Mouse (Mus musculus): ENCODE results near the gene Cdkn2c. TPM values are rescaled to one million over a fixed set of nuclear protein-coding genes. Genes with fewer than 3 reads are reported as not detected.
A peak's percentile ranks its signal among the peaks of the same experiment; 100 is the strongest.

The Cdkn2c gene
- polyA plus RNA-seq, 1 experiment from 2014 or later, result 7.3 TPM

GRCm38 (mm10) chr4:109665982-109666460, 968 bp downstream of the Cdkn2c start:
- Histone ChIP-seq H3K4me2 (replicated peaks) (peak overlapping the region; percentile 90), H3K9me3 (replicated peaks) (no peaks in the 10 kb centered on the region), H3K27ac (no peak overlapping the region), H3K9ac (peak overlapping the region; percentile 72), H3K27me3 (peaks cover 46% of the 10 kb centered on the region), H3K4me1 (peaks cover 20% of the 10 kb centered on the region), H3K4me3 (peak overlapping the region; percentile 57), H3K36me3 (no peaks in the 10 kb centered on the region)
- ATAC-seq (ENCODE audit: low FRiP score), result peak; percentile 57
- under 1% methylated on average over 42 of the region's 49 CpGs for WGBS

DNA sequence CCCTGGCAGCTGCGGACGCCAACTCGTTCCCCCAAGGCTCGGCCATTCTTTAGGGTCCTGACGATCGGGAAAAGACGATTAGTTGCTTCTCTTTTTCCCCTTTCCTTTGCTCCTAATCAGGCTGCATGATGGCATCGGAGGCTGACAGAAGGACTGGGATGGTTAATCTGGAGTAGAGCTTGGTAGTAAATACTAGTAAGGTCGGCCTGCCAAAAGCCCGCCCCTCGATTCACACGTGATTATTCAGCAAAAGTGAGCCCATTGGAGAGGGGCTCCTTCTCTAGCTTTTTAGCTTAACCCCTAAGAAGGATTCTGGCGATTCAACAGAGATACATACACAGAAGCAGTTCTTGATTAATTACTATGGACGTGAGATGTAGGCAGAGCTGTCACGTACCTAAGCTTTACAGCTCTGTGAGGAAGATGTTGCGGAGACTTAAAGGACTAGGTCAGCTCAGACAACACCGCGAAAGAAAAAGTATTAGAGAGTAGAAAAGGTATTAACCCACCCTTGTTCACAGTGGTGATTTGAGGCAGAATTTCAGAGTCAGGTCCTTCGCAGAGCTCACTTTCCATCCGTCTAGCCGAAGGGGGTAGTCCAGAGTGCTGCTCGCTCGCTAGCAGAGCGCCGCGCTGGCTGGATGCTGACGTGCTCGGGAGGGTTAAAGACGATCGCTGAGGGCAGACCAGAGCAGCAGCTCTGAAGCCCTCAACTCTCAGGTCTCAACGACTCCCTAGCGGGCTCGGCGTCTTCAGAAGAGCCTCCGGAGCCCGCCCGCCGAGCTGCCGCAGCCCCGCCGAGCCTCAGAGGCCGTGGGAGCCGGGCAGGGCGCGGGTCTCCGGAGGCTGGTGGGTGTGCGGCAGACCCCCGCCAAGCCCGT, 1.6 kb downstream of the Cdkn2c start:
- Histone ChIP-seq H3K4me1 (peaks cover 20% of the 10 kb centered on the region), H3K27ac (no peak overlapping the region), H3K9me3 (replicated peaks) (no peaks in the 10 kb centered on the region), H3K9ac (peak overlapping the region; percentile 72), H3K4me3 (peak overlapping the region; percentile 57), H3K27me3 (peaks cover 50% of the 10 kb centered on the region), H3K4me2 (replicated peaks) (peak overlapping the region; percentile 90), H3K36me3 (no peaks in the 10 kb centered on the region)
- WGBS, result under 1% methylated on average over 41 of the region's 49 CpGs
- ATAC-seq (ENCODE audit: low FRiP score), result peak; percentile 57

DNA sequence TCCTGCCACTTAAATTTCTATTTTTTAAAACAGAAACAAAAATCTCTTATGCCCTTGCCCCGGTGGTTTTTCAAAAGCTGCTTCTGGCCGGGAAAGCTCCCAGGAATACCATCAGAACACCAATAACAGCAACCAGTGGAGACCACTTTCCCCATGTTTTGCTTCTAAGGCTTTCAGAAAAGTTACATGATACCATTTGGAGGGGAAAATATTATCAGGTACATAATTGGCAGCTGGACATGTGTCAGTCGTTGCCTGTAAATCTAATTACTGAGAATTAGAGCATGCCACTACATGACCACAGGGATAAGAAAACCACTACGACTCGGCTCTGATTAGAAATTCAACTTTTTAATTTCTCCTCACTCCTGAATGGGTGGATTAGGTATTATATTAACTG, 2.9 kb downstream of the Cdkn2c start:
- ATAC-seq (ENCODE audit: low FRiP score), result no peak
- H3K27me3 ChIP-seq, result peaks cover 59% of the 10 kb centered on the region
- H3K9ac ChIP-seq, result no peak overlapping the region
- peaks cover 20% of the 10 kb centered on the region for H3K4me1 ChIP-seq
- H3K27ac ChIP-seq, result no peak overlapping the region
- H3K4me3 ChIP-seq, result no peak overlapping the region
- H3K9me3 ChIP-seq (replicated peaks), result no peaks in the 10 kb centered on the region
- no peaks in the 10 kb centered on the region for H3K36me3 ChIP-seq
- 9% methylated on average over 5 of the region's 5 CpGs for WGBS
- H3K4me2 ChIP-seq (replicated peaks), result 0 out of 2 replicates have a peak overlapping the region, but pooled peaks have one; percentile 6

DNA sequence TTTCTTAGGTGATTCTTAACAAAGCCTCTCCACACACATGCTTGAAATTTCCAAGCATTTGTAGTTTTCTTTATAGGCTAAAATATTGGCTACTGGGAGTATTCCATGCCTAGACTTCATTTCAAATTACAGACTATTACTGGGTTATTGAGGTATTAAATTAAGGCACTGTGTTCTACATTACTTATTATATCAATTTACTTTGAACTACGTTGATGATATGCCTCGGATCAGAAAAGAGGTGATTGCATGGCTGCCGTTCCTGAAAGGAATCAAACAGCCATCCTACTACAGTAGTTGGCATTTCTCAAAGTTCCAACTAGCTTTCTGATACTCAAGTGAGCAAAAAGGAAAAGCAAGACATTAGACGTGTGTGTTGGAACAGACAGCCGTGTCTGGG, 4.7 kb downstream of the Cdkn2c start:
- no peak overlapping the region for H3K4me3 ChIP-seq
- H3K36me3 ChIP-seq, result no peaks in the 10 kb centered on the region
- H3K4me2 ChIP-seq (replicated peaks), result no peak overlapping the region
- no peak overlapping the region for H3K9ac ChIP-seq
- WGBS, result 5% methylated on average over 5 of the region's 5 CpGs
- no peak for ATAC-seq (ENCODE audit: low FRiP score)
- H3K4me1 ChIP-seq, result peaks cover 22% of the 10 kb centered on the region
- peaks cover 70% of the 10 kb centered on the region for H3K27me3 ChIP-seq
- no peaks in the 10 kb centered on the region for H3K9me3 ChIP-seq (replicated peaks)
- H3K27ac ChIP-seq, result no peak overlapping the region

- no peak for ATAC-seq (ENCODE audit: low FRiP score)
- Histone ChIP-seq H3K9me3 (replicated peaks) (no peaks in the 10 kb centered on the region), H3K9ac (no peak overlapping the region), H3K36me3 (no peaks in the 10 kb centered on the region), H3K27ac (no peak overlapping the region), H3K4me3 (no peak overlapping the region), H3K27me3 (peaks cover 78% of the 10 kb centered on the region), H3K4me1 (peaks cover 18% of the 10 kb centered on the region), H3K4me2 (replicated peaks) (no peak overlapping the region)
- WGBS, result 2% methylated on average over 5 of the region's 5 CpGs
Measured at GRCm38 (mm10) chr4:109661183-109661582, 5.8 kb downstream of the Cdkn2c start.

DNA sequence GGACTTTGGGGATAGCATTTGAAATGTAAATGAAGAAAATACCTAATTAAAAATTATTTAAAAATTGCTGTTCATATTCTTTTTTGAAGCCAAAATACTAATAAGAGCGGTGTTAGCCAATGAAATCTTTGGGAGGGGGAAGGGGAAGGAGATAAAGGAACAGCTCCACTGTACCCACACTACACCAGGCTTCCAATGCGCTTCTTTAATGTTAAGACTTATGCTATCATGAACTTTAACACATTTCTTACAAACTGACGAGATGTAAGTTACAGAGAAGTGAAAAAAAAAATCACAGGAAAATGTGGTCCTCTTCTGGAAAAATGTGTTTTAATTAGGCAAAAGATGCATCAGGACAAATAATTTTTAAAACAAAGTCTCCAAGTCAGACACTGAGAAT, 6.4 kb downstream of the Cdkn2c start:
- Histone ChIP-seq H3K9ac (no peak overlapping the region), H3K9me3 (replicated peaks) (no peaks in the 10 kb centered on the region), H3K27ac (no peak overlapping the region), H3K27me3 (peaks cover 77% of the 10 kb centered on the region), H3K4me3 (no peak overlapping the region), H3K4me1 (peaks cover 12% of the 10 kb centered on the region), H3K4me2 (replicated peaks) (no peak overlapping the region), H3K36me3 (no peaks in the 10 kb centered on the region)
- ATAC-seq (ENCODE audit: low FRiP score), result no peak
- 16% methylated on average over 3 of the region's 3 CpGs for WGBS

DNA sequence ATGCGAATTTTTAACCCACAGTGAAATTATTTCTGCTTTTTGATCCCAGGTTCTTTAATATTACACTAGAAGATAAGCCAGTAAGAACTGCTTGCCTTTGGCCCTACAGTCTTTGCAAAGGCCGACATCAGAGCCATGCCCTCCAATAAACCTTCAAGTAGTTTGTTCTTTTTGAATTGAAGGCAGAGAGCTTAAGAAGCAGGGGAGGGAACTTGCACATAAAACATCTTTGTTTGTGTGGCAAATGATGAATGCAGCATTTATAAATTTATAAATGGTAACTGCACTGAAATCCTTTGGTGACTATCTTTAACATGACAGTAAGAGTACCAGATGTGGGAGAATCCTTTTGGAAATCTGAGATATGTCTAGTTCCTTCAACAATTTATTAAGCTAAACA, 7.4 kb downstream of the Cdkn2c start:
- H3K36me3 ChIP-seq, result no peaks in the 10 kb centered on the region
- no peak for ATAC-seq (ENCODE audit: low FRiP score)

DNA sequence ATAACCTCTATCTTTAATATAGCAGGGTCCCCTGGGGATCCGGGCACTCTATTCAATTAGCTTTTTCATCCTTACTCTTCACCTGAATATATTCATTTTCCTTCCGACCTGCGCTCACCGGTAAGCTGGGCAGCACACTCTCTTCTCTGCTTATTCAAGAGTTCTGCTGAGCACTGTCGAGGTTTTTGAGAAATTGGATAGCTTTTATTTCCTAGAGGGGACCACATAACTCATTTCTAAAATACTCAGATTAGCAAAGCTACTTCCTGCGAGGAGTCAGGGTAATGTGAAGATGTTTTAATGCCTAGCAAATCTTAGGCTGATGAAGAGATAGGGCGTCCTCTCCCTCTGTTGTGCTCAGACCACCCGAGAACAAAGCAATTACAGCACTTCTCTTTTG, 8.2 kb downstream of the Cdkn2c start:
- ATAC-seq (ENCODE audit: low FRiP score), result no peak
- H3K27ac ChIP-seq, result no peak overlapping the region
- H3K9me3 ChIP-seq (replicated peaks), result no peaks in the 10 kb centered on the region
- 4% methylated on average over 8 of the region's 8 CpGs for WGBS
- H3K27me3 ChIP-seq, result peaks cover 74% of the 10 kb centered on the region
- no peak overlapping the region for H3K4me3 ChIP-seq
- no peak overlapping the region for H3K4me2 ChIP-seq (replicated peaks)
- no peaks in the 10 kb centered on the region for H3K36me3 ChIP-seq
- peaks cover 7% of the 10 kb centered on the region for H3K4me1 ChIP-seq
- H3K9ac ChIP-seq, result no peak overlapping the region

More for the DNA sequence above, 7.4 kb downstream of the Cdkn2c start:
- Histone ChIP-seq H3K4me1 (peaks cover 7% of the 10 kb centered on the region), H3K9ac (no peak overlapping the region), H3K4me3 (no peak overlapping the region), H3K27ac (no peak overlapping the region), H3K4me2 (replicated peaks) (no peak overlapping the region), H3K9me3 (replicated peaks) (no peaks in the 10 kb centered on the region), H3K27me3 (peaks cover 77% of the 10 kb centered on the region)
- WGBS, result 12% methylated on average over 2 of the region's 2 CpGs

- H3K4me2 ChIP-seq (replicated peaks), result no peak overlapping the region
- no peaks in the 10 kb centered on the region for H3K36me3 ChIP-seq
- under 1% methylated on average over 20 of the region's 20 CpGs for WGBS
Measured at GRCm38 (mm10) chr4:109657851-109658500, 9.0 kb downstream of the Cdkn2c start.

DNA sequence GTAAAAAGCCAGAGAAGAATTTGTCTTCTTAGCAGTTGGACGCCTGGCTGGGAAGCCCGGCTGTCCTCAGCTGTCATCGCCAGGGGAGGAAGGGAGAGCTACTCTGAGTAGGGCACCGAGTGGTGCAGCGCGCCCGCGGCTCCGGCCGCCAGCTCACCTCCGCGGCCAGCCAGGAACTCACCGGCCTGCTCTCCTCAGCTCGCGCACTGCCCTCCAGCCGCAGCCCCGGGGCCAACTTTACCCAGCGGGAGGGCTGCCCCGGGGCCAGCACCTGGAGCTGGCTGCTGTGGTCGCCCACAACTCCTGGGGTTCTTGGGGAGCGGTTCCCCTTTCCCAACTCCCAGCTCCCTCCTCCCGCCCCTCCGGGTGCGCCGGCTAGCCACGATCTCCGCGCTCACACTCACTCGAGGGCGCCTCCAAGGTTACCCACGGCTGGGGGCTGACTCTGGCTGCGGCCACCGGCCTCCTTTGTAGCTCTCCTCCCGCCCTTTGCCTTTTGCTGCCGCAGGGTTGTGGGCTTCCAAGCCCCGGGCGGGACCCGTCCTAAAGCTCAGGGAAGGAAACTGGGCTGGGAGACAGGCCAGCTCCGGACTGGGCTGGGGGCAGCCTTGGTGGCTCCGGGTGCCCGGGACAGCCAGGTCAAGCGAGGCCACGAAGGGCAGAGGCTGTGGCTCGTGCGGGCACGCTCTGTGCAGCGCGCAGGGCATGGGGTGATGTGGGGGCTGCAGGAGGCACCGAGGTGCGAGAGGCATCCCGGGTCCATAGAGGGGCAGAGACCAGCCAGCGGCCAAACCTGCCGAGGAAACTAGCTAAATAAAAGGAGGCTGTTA, 9.8 kb downstream of the Cdkn2c start:
- peaks cover 7% of the 10 kb centered on the region for H3K4me1 ChIP-seq
- H3K4me3 ChIP-seq, result peak overlapping the region; percentile 19
- 0 out of 2 replicates have a peak overlapping the region, but pooled peaks have one; percentile 20 for H3K9ac ChIP-seq
- ATAC-seq (ENCODE audit: low FRiP score), result peak; percentile 68
- peaks cover 71% of the 10 kb centered on the region for H3K27me3 ChIP-seq
- WGBS, result under 1% methylated on average over 53 of the region's 53 CpGs
- H3K27ac ChIP-seq, result no peak overlapping the region
- H3K4me2 ChIP-seq (replicated peaks), result peak overlapping the region; percentile 41
- no peaks in the 10 kb centered on the region for H3K9me3 ChIP-seq (replicated peaks)
- no peaks in the 10 kb centered on the region for H3K36me3 ChIP-seq

More at GRCm38 (mm10) chr4:109657851-109658500, 9.0 kb downstream of the Cdkn2c start:
- Histone ChIP-seq H3K27ac (no peak overlapping the region), H3K9ac (no peak overlapping the region), H3K4me3 (peak overlapping the region; percentile 19), H3K4me1 (peaks cover 7% of the 10 kb centered on the region), H3K27me3 (peaks cover 75% of the 10 kb centered on the region), H3K9me3 (replicated peaks) (no peaks in the 10 kb centered on the region)
- ATAC-seq (ENCODE audit: low FRiP score), result no peak

- H3K9ac ChIP-seq, result no peak overlapping the region
- no peaks in the 10 kb centered on the region for H3K9me3 ChIP-seq (replicated peaks)
- peaks cover 7% of the 10 kb centered on the region for H3K4me1 ChIP-seq
- ATAC-seq (ENCODE audit: low FRiP score), result no peak
- no peak overlapping the region for H3K4me2 ChIP-seq (replicated peaks)
- no peak overlapping the region for H3K27ac ChIP-seq
- no peaks in the 10 kb centered on the region for H3K36me3 ChIP-seq
- 9% methylated on average over 4 of the region's 4 CpGs for WGBS
- H3K27me3 ChIP-seq, result peaks cover 65% of the 10 kb centered on the region
- H3K4me3 ChIP-seq, result no peak overlapping the region
Measured at GRCm38 (mm10) chr4:109656301-109656700, 10.7 kb downstream of the Cdkn2c start.

DNA sequence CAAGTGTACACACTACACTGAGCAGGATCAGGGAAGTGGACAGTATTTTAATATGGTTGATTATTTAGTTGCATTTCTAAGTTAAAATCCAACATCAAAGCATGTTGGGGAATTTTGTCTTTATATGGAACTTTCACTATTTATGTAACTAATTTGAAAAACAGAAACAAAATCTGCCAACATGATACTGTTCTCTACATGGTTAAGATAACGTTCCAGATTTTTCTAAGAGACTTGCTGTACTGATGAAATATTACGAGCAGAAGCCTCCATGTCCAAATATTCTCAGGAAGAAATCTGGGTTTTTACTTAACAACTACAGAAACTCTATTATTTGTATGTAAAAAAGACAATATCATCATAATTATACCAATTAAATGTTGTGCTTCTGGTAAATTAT, 11.3 kb downstream of the Cdkn2c start:
- no peaks in the 10 kb centered on the region for H3K9me3 ChIP-seq (replicated peaks)

More for the DNA sequence above, 11.3 kb downstream of the Cdkn2c start:
- no peaks in the 10 kb centered on the region for H3K36me3 ChIP-seq
- H3K9ac ChIP-seq, result no peak overlapping the region
- no peak overlapping the region for H3K4me2 ChIP-seq (replicated peaks)
- WGBS, result 31% methylated on average over 2 of the region's 2 CpGs
- no peak overlapping the region for H3K27ac ChIP-seq
- no peak for ATAC-seq (ENCODE audit: low FRiP score)
- H3K4me3 ChIP-seq, result no peak overlapping the region
- H3K4me1 ChIP-seq, result peaks cover 7% of the 10 kb centered on the region
- H3K27me3 ChIP-seq, result peaks cover 61% of the 10 kb centered on the region

All from hindbrain, embryonic 12.5 days (tissue).